Mouse (Mus musculus) B cell, adult (primary cell): ENCODE measurements around the gene Card19. TPM values are rescaled to one million over a fixed set of nuclear protein-coding genes. Genes with fewer than 3 reads are reported as not detected.

Experiments used
- total RNA-seq: library from RNA; stranded (reverse); gene quantifications from 4 replicates; pipeline ENCODE4 v1.2.4, GENCODE M21; 2023; ENCODE audit not compliant: inconsistent age

The Card19 gene
- 44.6 to 49.7 TPM (median 45.3 TPM) in 4 replicates for total RNA-seq

DNA sequence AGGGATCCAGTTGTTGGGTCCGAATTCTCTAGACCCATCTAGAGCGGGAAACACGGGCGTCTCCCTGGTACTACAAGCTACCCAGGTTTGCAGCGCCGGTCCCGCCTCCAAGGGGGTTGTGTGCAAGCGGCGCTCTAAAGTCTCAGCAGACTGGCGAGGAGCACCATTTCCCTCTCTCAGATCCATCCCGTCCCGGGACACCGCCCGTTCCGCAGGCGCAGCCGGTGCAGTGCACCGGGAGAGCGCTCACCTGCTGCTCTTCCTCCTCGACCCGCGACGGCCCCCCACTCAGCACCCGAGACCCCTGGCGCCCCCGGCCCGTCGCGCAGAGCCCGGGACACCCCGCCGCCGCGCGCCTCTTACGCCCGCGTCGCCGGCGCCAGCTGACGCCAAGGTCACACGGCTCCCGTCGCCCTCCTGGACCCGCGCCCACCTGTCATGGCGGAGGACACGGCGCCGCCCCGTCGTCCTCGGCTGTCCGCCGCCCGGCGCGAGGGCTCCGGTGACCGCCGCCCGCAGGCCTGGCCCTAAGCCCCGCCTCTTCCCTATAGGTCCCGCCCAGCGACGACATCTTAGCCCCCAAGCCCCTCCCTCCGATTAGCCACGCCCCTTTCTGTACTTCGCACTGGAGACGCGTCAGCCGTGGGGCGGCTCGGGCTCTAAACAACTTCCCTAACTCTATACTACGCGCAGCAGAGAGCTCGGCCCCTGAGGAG, at the start of gene Card19:
Gene Card19 (minus strand): TSS at position 534 of the 716 bp plus-strand sequence.

DNA sequence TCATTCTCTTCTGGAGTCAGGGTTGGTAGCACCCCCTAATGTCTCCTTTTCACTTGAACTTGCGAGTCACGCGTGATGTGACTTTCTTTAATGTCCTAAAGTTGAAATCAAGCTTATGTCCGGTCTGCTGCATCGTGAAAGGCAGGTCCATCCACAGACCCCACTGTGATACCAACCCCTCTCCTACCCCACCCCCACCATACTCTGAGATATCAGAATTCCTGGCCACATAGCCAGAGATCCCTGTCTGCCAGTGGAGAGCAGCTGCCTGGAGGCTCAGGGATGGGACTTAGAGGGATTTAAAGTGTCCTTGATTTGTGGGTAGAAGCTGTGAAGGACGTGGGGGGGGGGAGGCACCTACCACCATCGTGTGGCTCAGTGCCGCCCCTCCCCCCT, 32.6 kb upstream of the Card19 start, which contains the start of gene Susd3:
Gene Susd3 (minus strand): TSS at position 240 of the 396 bp plus-strand sequence.

GRCm38 (mm10) chr13:49187288-49188218, 28.3 kb downstream of the Card19 start, which contains the start of gene Ninj1:
Gene Ninj1 (plus strand): TSS chr13:49187485.

Other genes with a start within 250 kb of the Card19 start
- gene Fam120a, start 248.0 kb downstream of the Card19 start, total RNA-seq = 110 to 117 TPM (median 112 TPM) in 4 replicates
- 0.35 to 0.78 TPM (median 0.69 TPM) in 4 replicates for gene Wnk2, start 68.0 kb downstream of the Card19 start, total RNA-seq
- gene Ninj1, start 28.6 kb downstream of the Card19 start, total RNA-seq = 30.5 to 35.2 TPM (median 32.7 TPM) in 4 replicates
- gene Susd3, start 32.7 kb upstream of the Card19 start, total RNA-seq = 43.6 to 51.0 TPM (median 46.1 TPM) in 4 replicates
- gene Fgd3, start 104.3 kb upstream of the Card19 start, total RNA-seq = 107 to 116 TPM (median 113 TPM) in 4 replicates
- gene Bicd2, start 125.5 kb upstream of the Card19 start, total RNA-seq = 22.0 to 27.9 TPM (median 24.9 TPM) in 4 replicates
- gene Ippk, start 205.2 kb upstream of the Card19 start, total RNA-seq = 7.0 to 8.0 TPM (median 7.0 TPM) in 4 replicates